Mouse (Mus musculus): ENCODE data around the gene Ccdc43. TPM values are rescaled to one million over a fixed set of nuclear protein-coding genes. Genes with fewer than 3 reads are reported as not detected.

Gene Ccdc43
- polyA plus RNA-seq, 1 experiment from 2014 or later: 44.6 TPM

DNA sequence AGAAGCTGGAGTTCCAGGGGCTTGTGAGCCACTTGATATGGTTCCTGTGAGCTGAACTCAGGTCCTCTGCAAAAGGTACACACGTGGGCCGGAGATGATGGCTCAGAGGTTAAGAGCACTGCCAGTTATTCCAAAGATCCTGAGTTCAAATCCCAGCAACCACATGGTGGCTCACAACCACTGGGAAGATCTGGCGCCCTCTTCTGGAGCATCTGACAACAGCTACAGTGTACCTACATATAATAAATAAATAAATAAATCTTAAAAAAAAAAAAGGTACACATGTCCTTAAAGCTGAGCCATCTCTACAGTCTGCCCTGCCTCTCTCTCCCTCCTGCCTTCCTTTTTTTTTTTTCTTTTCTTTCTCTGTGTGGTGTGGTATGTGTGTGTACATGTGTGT lies 44.7 kb downstream of the Ccdc43 start:
- no peaks in the 10 kb centered on the region for H3K27me3 ChIP-seq (ENCODE audit: control insufficient read depth, insufficient read depth, low read length)
- 69% methylated on average over 3 of the region's 3 CpGs for WGBS
- no peak overlapping the region for H3K4me2 ChIP-seq (ENCODE audit: low read depth, low read length)
- no peaks in the 10 kb centered on the region for H3K36me3 ChIP-seq (ENCODE audit: control insufficient read depth, insufficient read depth, low read length)
- ATAC-seq (ENCODE audit: insufficient read depth, low FRiP score): no peak
- no peaks in the 10 kb centered on the region for H3K9me3 ChIP-seq (replicated peaks; ENCODE audit: control insufficient read depth, low read length)
- no peaks in the 10 kb centered on the region for H3K4me1 ChIP-seq (ENCODE audit: control insufficient read depth, insufficient read depth, low read length)
- no peak overlapping the region for H3K9ac ChIP-seq (ENCODE audit: low read length)
- no peak overlapping the region for H3K27ac ChIP-seq (ENCODE audit: low read length)
- no peak overlapping the region for H3K4me3 ChIP-seq (replicated peaks; ENCODE audit: low read length)

DNA sequence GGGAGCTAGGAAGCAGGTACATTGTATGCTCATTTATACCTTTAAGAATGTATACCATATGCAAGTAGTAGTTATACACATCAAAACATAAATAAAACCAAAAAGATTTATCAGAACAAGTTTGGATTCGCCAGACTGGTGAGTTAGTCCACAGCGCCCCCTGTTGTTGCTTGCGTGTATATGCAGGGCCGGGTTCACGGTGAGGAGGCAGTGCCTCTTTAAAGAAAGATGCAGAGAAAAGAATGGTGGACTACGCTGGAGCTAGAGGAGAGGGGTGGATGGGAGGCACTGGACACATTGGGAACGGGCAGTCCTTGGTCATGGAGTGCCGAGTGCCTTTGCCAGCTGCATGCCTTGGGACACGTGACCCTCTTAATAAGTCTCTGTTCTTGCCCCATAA lies 46.2 kb downstream of the Ccdc43 start:
- no peaks in the 10 kb centered on the region for H3K36me3 ChIP-seq (ENCODE audit: control insufficient read depth, insufficient read depth, low read length)
- H3K4me2 ChIP-seq (ENCODE audit: low read depth, low read length): no peak overlapping the region
- no peaks in the 10 kb centered on the region for H3K9me3 ChIP-seq (replicated peaks; ENCODE audit: control insufficient read depth, low read length)
- no peaks in the 10 kb centered on the region for H3K4me1 ChIP-seq (ENCODE audit: control insufficient read depth, insufficient read depth, low read length)
- no peak overlapping the region for H3K9ac ChIP-seq (ENCODE audit: low read length)
- WGBS: 6% methylated on average over 9 of the region's 9 CpGs
- H3K4me3 ChIP-seq (replicated peaks; ENCODE audit: low read length): no peak overlapping the region
- no peak for ATAC-seq (ENCODE audit: insufficient read depth, low FRiP score)
- H3K27me3 ChIP-seq (ENCODE audit: control insufficient read depth, insufficient read depth, low read length): no peaks in the 10 kb centered on the region
- H3K27ac ChIP-seq (ENCODE audit: low read length): no peak overlapping the region

DNA sequence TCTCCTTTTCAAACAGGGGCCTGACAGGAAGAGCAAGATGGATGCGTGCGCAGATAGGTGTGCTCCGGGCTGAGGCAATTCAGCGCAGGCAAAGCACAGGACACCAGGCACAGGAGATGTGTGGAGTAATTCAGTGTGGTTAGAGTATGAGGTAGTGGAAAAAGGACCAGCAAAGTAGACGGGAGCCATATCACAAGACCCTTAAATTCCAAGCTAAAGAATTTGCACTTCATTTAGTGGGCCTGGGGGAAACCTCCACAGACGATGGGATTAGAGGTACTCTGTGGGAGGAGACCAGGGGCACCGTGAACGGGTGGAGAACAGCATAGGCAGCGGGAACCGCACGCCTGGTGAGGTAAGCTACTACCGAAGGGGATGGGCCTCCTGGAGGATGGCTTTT lies 49.7 kb downstream of the Ccdc43 start:
- no peak for ATAC-seq (ENCODE audit: insufficient read depth, low FRiP score)
- H3K27me3 ChIP-seq (ENCODE audit: control insufficient read depth, insufficient read depth, low read length): no peaks in the 10 kb centered on the region
- WGBS: 71% methylated on average over 12 of the region's 12 CpGs
- no peaks in the 10 kb centered on the region for H3K36me3 ChIP-seq (ENCODE audit: control insufficient read depth, insufficient read depth, low read length)
- H3K27ac ChIP-seq (ENCODE audit: low read length): no peak overlapping the region
- H3K9me3 ChIP-seq (replicated peaks; ENCODE audit: control insufficient read depth, low read length): no peaks in the 10 kb centered on the region
- H3K4me2 ChIP-seq (ENCODE audit: low read depth, low read length): no peak overlapping the region
- peaks cover 7% of the 10 kb centered on the region for H3K4me1 ChIP-seq (ENCODE audit: control insufficient read depth, insufficient read depth, low read length)
- no peak overlapping the region for H3K4me3 ChIP-seq (replicated peaks; ENCODE audit: low read length)
- no peak overlapping the region for H3K9ac ChIP-seq (ENCODE audit: low read length)

DNA sequence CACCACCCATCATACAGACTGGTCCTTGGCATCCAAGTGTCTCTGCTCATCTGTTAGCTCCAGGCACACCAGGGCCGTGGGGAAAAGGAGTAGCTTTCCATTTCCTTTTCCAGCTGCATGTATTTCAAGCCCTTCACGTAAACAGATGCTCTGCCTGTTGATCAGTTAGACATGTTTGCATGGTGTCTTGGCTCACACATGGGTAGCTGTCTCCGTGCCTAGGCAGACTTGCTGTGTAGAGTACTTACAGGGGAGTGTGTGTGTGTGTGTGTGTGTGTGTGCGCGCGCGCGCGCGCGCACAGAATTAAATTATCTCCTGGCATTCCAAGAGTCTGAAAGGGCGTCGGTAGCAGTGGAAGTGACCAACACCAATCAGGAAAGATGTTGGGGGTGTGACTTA lies 51.4 kb downstream of the Ccdc43 start:
- Histone ChIP-seq H3K9me3 (replicated peaks; ENCODE audit: control insufficient read depth, low read length) (no peaks in the 10 kb centered on the region), H3K27me3 (ENCODE audit: control insufficient read depth, insufficient read depth, low read length) (no peaks in the 10 kb centered on the region), H3K9ac (ENCODE audit: low read length) (no peak overlapping the region), H3K4me3 (replicated peaks; ENCODE audit: low read length) (no peak overlapping the region), H3K27ac (ENCODE audit: low read length) (peak overlapping the region; percentile 19; the same call in 1 of the 2 replicates), H3K36me3 (ENCODE audit: control insufficient read depth, insufficient read depth, low read length) (no peaks in the 10 kb centered on the region), H3K4me2 (ENCODE audit: low read depth, low read length) (no peak overlapping the region), H3K4me1 (ENCODE audit: control insufficient read depth, insufficient read depth, low read length) (peaks cover 7% of the 10 kb centered on the region)
- WGBS: 70% methylated on average over 13 of the region's 13 CpGs
- ATAC-seq (ENCODE audit: insufficient read depth, low FRiP score): no peak

DNA sequence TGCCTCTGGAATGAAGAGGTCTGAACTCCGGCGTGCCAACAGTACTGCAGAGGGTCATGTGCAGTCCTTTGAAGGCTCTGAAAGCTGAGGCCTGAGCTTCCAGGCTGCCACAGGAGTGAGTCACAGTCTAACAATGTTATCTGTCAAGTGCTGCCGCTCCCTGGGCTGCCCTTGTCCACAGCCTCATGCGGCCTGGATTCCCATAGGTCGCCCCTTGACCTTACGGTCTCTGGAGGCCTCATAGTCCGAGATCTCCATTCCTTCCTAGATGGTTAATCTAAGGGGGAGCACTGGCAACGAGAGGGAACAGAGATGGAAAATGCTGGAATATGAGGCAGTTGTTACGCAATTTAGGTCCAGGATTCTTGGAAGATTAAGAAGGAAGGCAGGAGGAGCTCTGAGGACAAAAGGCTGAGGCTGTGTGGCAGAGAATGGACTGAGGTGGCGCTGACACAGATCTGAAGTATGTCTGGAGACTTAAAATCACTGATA lies 53.6 kb downstream of the Ccdc43 start:
- peak; percentile 86 for ATAC-seq (ENCODE audit: insufficient read depth, low FRiP score)
- 0 out of 2 replicates have a peak overlapping the region, but pooled peaks have one; percentile 5 for H3K4me2 ChIP-seq (ENCODE audit: low read depth, low read length)
- peak overlapping the region; percentile 65 for H3K27ac ChIP-seq (ENCODE audit: low read length)
- no peak overlapping the region for H3K4me3 ChIP-seq (replicated peaks; ENCODE audit: low read length)
- H3K4me1 ChIP-seq (ENCODE audit: control insufficient read depth, insufficient read depth, low read length): peaks cover 8% of the 10 kb centered on the region
- no peaks in the 10 kb centered on the region for H3K36me3 ChIP-seq (ENCODE audit: control insufficient read depth, insufficient read depth, low read length)
- H3K9me3 ChIP-seq (replicated peaks; ENCODE audit: control insufficient read depth, low read length): no peaks in the 10 kb centered on the region
- 36% methylated on average over 10 of the region's 10 CpGs for WGBS
- H3K9ac ChIP-seq (ENCODE audit: low read length): 0 out of 2 replicates have a peak overlapping the region, but pooled peaks have one; percentile 25
- H3K27me3 ChIP-seq (ENCODE audit: control insufficient read depth, insufficient read depth, low read length): no peaks in the 10 kb centered on the region

DNA sequence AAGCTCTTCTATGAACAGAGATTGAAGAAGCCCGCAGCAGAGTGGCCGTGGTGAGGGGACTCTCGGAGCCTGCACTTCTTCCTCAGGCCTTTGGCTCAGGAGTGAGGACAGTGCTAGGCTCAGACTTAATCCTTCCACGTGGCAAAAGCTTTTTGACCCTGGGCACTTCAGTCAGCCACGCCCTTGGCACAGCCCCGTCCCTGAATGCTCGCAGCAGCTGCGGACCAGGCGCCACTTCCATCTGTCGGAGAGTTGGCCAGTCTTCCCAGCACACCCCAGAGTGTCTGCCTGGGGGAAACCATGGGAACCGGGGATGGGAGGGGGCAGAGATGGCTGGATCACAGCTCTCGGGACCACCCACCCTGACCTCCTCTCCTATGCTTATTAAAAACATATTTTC lies 60.7 kb downstream of the Ccdc43 start:
- Histone ChIP-seq H3K9ac (ENCODE audit: low read length) (peak overlapping the region; percentile 26; the same call in 1 of the 2 replicates), H3K36me3 (ENCODE audit: control insufficient read depth, insufficient read depth, low read length) (no peaks in the 10 kb centered on the region), H3K4me3 (replicated peaks; ENCODE audit: low read length) (no peak overlapping the region), H3K9me3 (replicated peaks; ENCODE audit: control insufficient read depth, low read length) (no peaks in the 10 kb centered on the region), H3K27ac (ENCODE audit: low read length) (no peak overlapping the region), H3K4me1 (ENCODE audit: control insufficient read depth, insufficient read depth, low read length) (peaks cover 24% of the 10 kb centered on the region), H3K4me2 (ENCODE audit: low read depth, low read length) (no peak overlapping the region), H3K27me3 (ENCODE audit: control insufficient read depth, insufficient read depth, low read length) (no peaks in the 10 kb centered on the region)
- peak; percentile 41; the same call in 1 of the 2 replicates for ATAC-seq (ENCODE audit: insufficient read depth, low FRiP score)
- WGBS: 32% methylated on average over 12 of the region's 12 CpGs

Small RNA genes within 50 kb of the gene (microRNA-seq; reads per million reads assigned to microRNA genes)
- not detected for gene Gm22920

Other genes starting within 250 kb of the Ccdc43 start
- 8.6 and 10.8 TPM in 2 replicates for gene Itga2b, start 227.7 kb downstream of the Ccdc43 start, polyA plus RNA-seq (2015; fragmentation: Nextera tagmentation; extraction: Ambion mirVana)
- gene Gpatch8, start 141.4 kb downstream of the Ccdc43 start, polyA plus RNA-seq (2015; fragmentation: Nextera tagmentation; extraction: Ambion mirVana): 34.9 and 47.0 TPM in 2 replicates
- gene Gm11627, start 118.3 kb downstream of the Ccdc43 start, polyA plus RNA-seq (2015; fragmentation: Nextera tagmentation; extraction: Ambion mirVana): 21.0 and 22.0 TPM in 2 replicates
- 12.2 and 15.4 TPM in 2 replicates for gene Fzd2, start 93.4 kb downstream of the Ccdc43 start, polyA plus RNA-seq (2015; fragmentation: Nextera tagmentation; extraction: Ambion mirVana)
- gene Meioc, start 34.1 kb downstream of the Ccdc43 start, polyA plus RNA-seq (2015; fragmentation: Nextera tagmentation; extraction: Ambion mirVana): 0.40 and 0.79 TPM in 2 replicates
- gene Adam11, start 63.7 kb upstream of the Ccdc43 start, polyA plus RNA-seq (2015; fragmentation: Nextera tagmentation; extraction: Ambion mirVana): 4.5 and 5.2 TPM in 2 replicates
- gene Gjc1, start 121.9 kb upstream of the Ccdc43 start, polyA plus RNA-seq (2015; fragmentation: Nextera tagmentation; extraction: Ambion mirVana): 30.1 and 38.5 TPM in 2 replicates
- 1.2 and 1.4 TPM in 2 replicates for gene Higd1b, start 138.1 kb upstream of the Ccdc43 start, polyA plus RNA-seq (2015; fragmentation: Nextera tagmentation; extraction: Ambion mirVana)
- gene Eftud2, start 183.2 kb upstream of the Ccdc43 start, polyA plus RNA-seq (2015; fragmentation: Nextera tagmentation; extraction: Ambion mirVana): 138 and 146 TPM in 2 replicates
- 0.94 and 1.3 TPM in 2 replicates for gene Ccdc103, start 183.4 kb upstream of the Ccdc43 start, polyA plus RNA-seq (2015; fragmentation: Nextera tagmentation; extraction: Ambion mirVana)
- 0.12 TPM in 1 of 2 replicates, not detected in the other for gene Fam187a, start 187.4 kb upstream of the Ccdc43 start, polyA plus RNA-seq (2015; fragmentation: Nextera tagmentation; extraction: Ambion mirVana)
- 0.74 and 0.92 TPM in 2 replicates for gene Gfap, start 203.1 kb upstream of the Ccdc43 start, polyA plus RNA-seq (2015; fragmentation: Nextera tagmentation; extraction: Ambion mirVana)
- gene Kif18b, start 227.3 kb upstream of the Ccdc43 start, polyA plus RNA-seq (2015; fragmentation: Nextera tagmentation; extraction: Ambion mirVana): 7.3 and 8.7 TPM in 2 replicates
- 1.3 and 1.7 TPM in 2 replicates for gene C1ql1, start 248.9 kb upstream of the Ccdc43 start, polyA plus RNA-seq (2015; fragmentation: Nextera tagmentation; extraction: Ambion mirVana)